Mouse (Mus musculus) layer of hippocampus, postnatal 14 days (tissue): ENCODE results near the gene Il21. TPM values are rescaled to one million over a fixed set of nuclear protein-coding genes. Genes with fewer than 3 reads are reported as not detected.

Source experiments
- DNase-seq, 2 experiments: peaks; one replicate each; pipeline ENCODE4 v3.0.0; 2021 to 2022; ENCODE audit warnings: low spot score in 2 of 2, mixed read lengths in 1 of 2
- microRNA-seq, 2 experiments: library from miRNA; unstranded; fragments of <30 nt; microRNA quantifications; one replicate each; pipeline ENCODE4 v1.2.0; 2021
- total RNA-seq, 2 experiments: library from RNA; stranded (reverse); gene quantifications; 2 replicates each; pipeline ENCODE4 v1.2.3; 2021

The Il21 gene
- total RNA-seq, 2 experiments from 2014 or later: 0.09 TPM; not detected in 1

DNA sequence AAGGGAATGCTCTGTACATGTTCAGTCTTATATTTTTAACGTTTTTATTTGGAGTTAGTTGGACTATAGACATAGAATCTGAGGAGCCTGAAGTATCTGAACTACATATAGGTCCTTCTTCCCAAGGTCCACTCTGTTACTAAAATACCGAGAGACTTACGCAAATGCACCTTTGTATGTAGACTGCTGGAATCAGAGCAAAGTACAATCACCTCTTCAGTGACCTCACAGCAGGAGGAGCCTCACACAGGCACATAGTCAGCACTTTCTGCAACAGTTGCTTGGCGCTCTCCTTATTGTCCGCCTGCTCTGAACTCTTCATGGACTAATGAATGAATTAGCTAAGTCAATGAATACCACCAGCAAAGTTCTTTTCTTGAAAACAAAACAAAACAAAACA lies 34.1 kb downstream of the Il21 start:
- DNase-seq: no peak

DNA sequence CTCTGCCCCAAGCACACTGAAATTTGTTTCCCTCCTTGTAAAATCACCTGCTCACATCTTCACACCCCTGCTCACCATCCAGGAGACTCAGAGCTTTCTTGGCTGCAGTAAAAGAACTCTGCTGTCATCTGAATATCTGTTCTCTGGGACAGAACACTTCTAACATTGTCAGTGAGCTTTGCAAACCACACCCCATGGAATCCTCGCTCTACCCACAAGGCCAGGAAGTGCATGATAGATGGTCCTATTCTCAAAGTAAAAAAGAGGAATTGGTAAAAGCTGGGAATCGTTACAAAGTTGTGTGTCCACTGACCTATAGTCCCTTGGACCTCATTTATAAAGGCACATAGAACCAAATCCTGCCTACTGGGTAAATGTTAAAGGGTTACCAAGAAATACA lies 40.5 kb downstream of the Il21 start:
- DNase-seq: no peak

DNA sequence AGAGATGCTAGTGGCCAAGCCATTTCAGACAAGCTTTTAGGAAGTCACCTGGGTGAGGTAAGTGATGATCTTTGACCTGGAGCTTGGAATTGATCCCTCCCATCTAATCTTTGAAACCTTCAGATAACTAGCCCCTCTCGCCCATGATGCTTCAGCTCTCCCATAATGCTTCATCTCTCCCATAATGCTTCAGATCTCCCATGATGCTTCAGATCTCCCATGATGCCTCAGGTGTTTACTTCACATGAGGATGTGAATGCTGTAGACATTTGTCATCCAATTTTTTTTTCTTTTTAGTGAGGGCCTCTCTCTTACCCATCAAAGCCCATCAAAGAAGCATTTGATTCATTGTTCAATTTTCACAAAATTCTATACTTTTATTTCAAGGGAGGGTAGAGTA lies 46.9 kb downstream of the Il21 start:
- DNase-seq: no peak

DNA sequence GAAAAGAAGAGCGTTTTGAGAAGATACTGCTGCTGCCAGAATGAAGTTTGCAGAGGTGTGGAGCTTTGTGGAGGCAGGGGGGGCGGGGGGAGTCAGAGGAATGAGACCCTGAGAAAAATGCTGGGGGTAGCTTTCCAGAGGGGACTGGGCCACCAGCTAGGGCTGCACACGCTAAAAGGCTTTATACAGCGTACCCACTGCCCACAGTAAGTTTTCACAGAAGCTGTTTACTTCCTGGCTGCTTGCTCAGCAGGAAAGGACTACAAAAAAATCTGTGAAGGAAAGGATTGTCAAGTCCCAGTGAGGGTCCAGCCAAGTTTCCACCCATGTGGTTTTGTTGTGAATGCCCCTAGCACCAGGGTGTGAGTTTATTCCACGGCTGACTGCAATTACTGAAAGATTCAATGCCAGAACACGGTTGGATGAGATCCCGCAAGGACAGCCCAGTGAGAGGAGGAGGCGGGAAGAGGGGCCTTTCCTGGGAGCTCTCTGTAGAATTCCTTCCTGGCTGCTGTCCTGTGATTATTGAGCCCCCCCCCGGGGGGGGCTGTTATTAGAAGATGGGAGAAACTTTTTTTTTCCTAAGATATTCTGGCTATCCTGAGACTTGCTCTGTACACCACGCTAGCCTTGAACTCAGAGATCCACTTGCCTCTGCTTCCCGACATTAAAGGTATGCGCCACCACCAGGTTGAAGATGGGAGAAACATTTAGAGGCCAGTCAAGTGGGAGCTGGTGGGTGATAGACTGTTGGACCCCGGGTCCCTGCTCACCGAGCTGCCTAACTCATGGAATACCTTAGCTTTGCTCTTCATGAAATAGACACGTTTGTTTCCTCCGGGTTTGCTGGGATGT lies 49.8 kb downstream of the Il21 start:
- peak in 1 of 2 experiments; percentile 71 for DNase-seq

DNA sequence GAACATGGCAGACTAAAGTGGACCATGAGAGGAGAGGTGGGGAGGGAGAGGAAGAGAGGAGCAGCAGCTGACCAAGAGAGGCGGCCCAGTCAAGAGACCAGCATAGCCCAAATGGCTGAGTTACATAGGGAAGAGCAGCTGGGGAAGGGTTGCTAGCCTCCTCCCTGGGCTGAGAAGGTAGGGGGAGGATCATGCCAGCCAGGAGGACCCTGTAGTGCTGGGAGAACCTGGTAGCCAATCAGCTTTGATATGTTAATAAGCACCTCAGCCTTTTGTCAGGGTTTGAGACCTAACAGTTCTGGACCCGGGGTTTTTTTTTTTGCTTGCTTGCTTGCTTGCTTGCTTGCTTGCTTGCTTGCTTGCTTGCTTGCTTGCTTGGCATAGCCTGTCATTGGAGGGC lies 51.4 kb downstream of the Il21 start:
- no peak for DNase-seq

DNA sequence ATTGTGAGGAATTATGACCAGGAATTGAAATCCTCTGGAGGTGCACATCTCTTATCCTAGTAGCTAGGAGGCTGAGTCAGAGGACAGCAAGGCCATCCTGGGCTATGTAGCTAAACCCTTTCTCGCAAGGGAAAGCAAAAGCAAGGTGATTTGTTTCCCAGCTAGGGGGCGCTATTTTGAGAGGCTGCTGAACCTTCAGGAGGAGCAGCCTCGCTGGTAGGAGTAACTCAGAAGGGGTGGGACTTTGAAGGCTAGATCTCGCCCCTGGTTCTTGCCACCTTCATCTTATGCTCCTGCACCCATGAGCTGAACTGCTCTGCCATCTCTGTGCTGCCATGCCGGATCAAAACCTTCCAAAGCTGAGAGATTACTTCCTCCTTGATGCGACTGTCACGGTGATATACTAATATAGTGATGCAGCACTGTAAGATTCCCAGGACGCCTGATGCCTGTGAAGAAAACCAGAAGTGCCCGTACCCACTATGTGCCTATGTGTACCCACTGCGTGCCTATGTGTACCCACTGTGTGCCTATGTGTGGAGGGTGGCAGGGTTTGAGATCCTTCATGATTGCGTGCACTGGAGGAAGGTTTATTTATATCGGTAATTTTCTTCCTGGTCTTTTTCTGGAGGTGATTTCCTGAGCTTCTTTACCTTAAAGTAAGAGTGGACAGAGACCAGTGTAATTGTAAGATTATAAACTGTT lies 52.2 kb downstream of the Il21 start:
- no peak for DNase-seq

DNA sequence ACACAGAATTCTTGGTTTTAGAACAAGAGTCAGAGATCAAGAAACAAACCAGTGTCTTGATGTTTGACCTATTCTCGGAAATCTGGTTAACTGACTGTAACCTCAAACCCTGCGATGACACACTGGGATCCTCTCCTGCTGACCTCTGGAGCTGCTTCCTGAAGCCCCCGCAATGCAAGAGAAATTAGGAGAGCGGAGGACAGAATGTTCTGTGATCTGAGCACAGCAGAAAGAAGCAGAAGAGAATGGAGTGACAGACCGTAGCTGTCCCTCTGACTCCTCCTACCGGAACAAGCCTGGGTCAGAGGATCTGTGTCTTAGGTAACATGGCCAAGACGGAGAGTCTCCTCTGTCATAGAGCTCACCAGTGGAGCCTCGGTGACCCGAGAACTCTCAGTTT lies 53.0 kb downstream of the Il21 start:
- no peak for DNase-seq

DNA sequence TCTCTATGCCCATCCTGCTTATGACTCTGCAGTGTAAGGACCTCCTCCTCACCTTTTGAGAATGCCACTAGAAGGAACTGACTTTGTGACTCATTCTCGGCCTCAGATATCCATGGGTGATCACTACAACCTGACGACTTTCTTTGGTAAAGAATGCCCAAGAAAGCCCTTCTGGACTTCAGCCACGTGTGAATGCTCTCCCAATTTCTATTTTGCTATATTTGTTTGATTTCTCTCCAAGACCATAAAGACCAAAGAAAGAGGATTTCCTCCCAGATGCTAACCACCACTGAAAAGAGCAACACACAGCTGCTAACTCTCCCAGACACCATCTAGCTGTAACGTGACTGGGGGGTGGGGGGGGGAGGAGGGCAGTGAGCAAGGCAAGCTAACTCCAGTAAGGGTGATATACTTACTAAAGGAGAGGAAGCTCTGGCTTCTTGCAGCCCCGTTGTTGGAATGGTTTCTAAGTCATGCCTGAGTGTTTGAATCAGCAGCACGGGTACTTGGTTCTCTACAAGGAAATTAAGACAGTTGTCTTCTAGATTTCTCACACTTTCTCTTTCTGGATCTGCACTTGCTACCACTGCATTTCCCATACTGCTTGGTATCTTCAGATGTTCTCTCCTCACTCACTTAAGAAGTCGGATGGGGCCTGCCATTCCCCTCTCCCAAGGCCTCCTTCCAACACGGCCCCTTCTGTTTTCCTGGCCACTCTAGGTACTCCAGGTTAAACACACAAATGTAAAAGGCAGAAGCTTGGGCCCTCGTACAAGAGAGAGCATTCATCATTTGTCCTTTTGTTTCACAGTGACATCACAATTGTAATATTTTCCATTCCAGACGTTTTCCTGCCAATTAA lies 57.5 kb downstream of the Il21 start:
- no peak for DNase-seq

DNA sequence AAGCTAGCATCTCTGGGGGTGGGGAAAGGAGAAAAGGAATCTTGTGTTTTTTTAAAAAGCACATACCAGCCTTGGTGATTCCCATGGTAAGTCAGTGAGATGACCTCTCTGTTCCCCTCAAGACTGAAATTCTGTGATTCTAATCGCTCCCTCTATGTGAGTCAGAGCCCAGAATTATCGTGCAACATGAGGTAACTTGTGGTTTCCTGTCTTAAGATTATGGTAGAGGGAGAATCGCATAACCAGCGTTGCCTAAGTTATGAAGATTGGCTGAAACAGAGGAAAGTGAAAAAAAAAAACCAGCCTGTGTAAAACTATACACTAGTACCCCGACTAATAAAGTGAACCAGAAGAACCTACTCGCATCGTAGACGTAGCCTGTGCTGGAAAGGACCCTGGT lies 59.2 kb downstream of the Il21 start:
- no peak for DNase-seq

Small RNA genes lying within 50 kb of the gene (microRNA-seq; reads per million reads assigned to microRNA genes)
- gene Gm24169: 0 reads per million in 2 experiments

Other genes with a start within 250 kb of the Il21 start
- gene Adad1, start 169.1 kb downstream of the Il21 start, total RNA-seq: not detected
- gene Il2, start 106.7 kb downstream of the Il21 start, total RNA-seq: not detected
- 1 to 10 TPM; 4.6 to 5.3 TPM for gene Bbs12, start 79.9 kb upstream of the Il21 start, total RNA-seq
- gene Cetn4, start 80.1 kb upstream of the Il21 start, total RNA-seq: 1 to 10 TPM; 9.1 to 9.3 TPM
- 1 to 10 TPM; 5.3 to 6.0 TPM for gene Fgf2, start 115.7 kb upstream of the Il21 start, total RNA-seq
- gene Spata5, start 187.3 kb upstream of the Il21 start, total RNA-seq: 10 to 100 TPM; 21.0 to 21.4 TPM
- 1 to 10 TPM; 6.1 to 6.8 TPM for gene Nudt6, start 187.6 kb upstream of the Il21 start, total RNA-seq